Mouse (Mus musculus) hindbrain, embryonic 11.5 days (tissue): Measurements from ENCODE around the gene Fndc3a. TPM values are rescaled to one million over a fixed set of nuclear protein-coding genes. Genes with fewer than 3 reads are reported as not detected.

ENCODE experiments used
- ATAC-seq: fragments of 200-750 bp; cut with Nextera tagmentation; 2 replicates; pipeline ENCODE4 v1.8.0; 2017; ENCODE audit warnings: mild to moderate bottlenecking, moderate TSS enrichment, moderate library complexity; ENCODE audit not compliant: low FRiP score
- DNase-seq: peaks from one replicate; pipeline ENCODE4 v3.0.0-alpha.2; 2015; ENCODE audit warnings: low spot score
- H3K27ac ChIP-seq: fragments of 300-500 bp; sonication (generic); 2 replicates; pipeline ENCODE4 v1.5.1; 2014; ENCODE audit warnings: mild to moderate bottlenecking, low read depth, low read length
- H3K27me3 ChIP-seq: fragments of 300-500 bp; sonication (generic); 2 replicates; pipeline ENCODE4 v1.6.1; 2014; ENCODE audit warnings: mild to moderate bottlenecking, low read length, moderate library complexity, mixed read lengths; ENCODE audit not compliant: control insufficient read depth, insufficient read depth
- H3K36me3 ChIP-seq: fragments of 300-500 bp; sonication (generic); 2 replicates; pipeline ENCODE4 v1.6.1; 2014; ENCODE audit warnings: mild to moderate bottlenecking, low read length, moderate library complexity, mixed read lengths; ENCODE audit not compliant: control insufficient read depth, insufficient read depth
- H3K4me1 ChIP-seq: fragments of 300-500 bp; sonication (generic); replicated peaks from 2 replicates; pipeline ENCODE4 v1.6.1; 2014; ENCODE audit warnings: low read length, mixed read lengths; ENCODE audit not compliant: control insufficient read depth, insufficient read depth
- H3K4me2 ChIP-seq: fragments of 300-500 bp; sonication (generic); replicated peaks from 2 replicates; pipeline ENCODE4 v1.6.1; 2014; ENCODE audit warnings: mild to moderate bottlenecking, low read depth, low read length
- H3K4me3 ChIP-seq: fragments of 300-500 bp; sonication (generic); 2 replicates; pipeline ENCODE4 v1.5.1; 2014; ENCODE audit warnings: low read depth, low read length
- H3K9ac ChIP-seq: fragments of 300-500 bp; sonication (generic); 2 replicates; pipeline ENCODE4 v1.6.1; 2014; ENCODE audit warnings: low read depth, low read length
- H3K9me3 ChIP-seq: fragments of 300-500 bp; sonication (generic); 2 replicates; pipeline ENCODE4 v1.6.1; 2016; ENCODE audit warnings: low read length; ENCODE audit not compliant: control insufficient read depth
- WGBS: fragments of 180-500 bp; shearing (Covaris S2); extraction: QIAGEN DNeasy Blood & Tissue Kit; methylation state at CpG from one replicate; pipeline ENCODE4 v1.1.7; 2014; 5-methylcytosine and 5-hydroxymethylcytosine counted together
- polyA plus RNA-seq: library from polyadenylated mRNA; unstranded; fragments of >200 nt; fragmentation: Nextera tagmentation; extraction: Ambion mirVana; gene quantifications from 2 replicates; pipeline ENCODE4 v1.2.1, GENCODE M21; 2014

The Fndc3a gene
- polyA plus RNA-seq, 1 experiment from 2014 or later, result 57.2 TPM

DNA sequence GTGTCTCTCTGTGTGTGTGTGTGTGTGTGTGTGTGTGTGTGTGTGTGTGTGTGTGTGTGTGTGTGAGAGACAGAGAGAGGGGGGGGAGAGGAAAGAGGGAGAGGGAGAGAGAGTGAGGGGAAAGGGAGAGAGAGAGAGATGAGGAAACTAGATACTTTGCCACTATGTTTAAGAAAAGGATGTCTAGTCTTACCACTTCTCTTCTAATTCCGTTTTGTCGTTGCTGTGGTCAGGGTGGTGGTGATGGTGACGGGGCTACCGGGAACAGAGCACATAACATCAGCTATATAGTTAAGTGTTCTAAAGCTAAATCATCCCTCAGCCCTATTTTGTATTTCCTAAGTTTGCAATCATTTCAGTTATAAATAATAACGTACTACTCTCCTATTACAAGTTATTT lies 9.7 kb downstream of the Fndc3a start:
- no peak for DNase-seq
- no peaks in the 10 kb centered on the region for H3K27me3 ChIP-seq
- H3K9me3 ChIP-seq, result no peaks in the 10 kb centered on the region
- H3K4me2 ChIP-seq, result no peak overlapping the region
- no peak for ATAC-seq
- H3K4me3 ChIP-seq, result no peak overlapping the region
- no peak overlapping the region for H3K27ac ChIP-seq
- H3K4me1 ChIP-seq, result no peaks in the 10 kb centered on the region
- WGBS, result 93% methylated on average over 5 of the region's 5 CpGs
- no peaks in the 10 kb centered on the region for H3K36me3 ChIP-seq
- H3K9ac ChIP-seq, result no peak overlapping the region

DNA sequence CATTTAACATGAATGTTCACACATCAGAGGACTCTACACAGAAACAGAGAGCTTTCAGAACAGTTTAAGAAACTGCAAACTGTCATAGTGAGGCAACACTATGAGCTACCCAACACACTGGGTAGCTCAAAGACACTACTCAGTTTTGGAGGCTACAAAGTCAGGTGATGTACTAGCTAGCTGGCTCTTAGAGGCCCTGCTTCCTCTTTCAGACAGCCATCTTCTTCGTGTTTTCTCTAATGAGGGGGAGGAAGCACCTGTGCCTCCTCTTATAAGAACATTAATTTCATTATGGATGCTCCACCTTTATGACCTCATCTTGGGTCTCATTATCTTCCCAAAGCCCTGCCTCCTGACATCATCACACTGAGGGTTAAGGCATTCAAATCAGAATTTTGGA lies 18.4 kb downstream of the Fndc3a start:
- H3K36me3 ChIP-seq, result no peaks in the 10 kb centered on the region
- no peak overlapping the region for H3K9ac ChIP-seq
- DNase-seq (no peak), ATAC-seq (no peak)
- no peak overlapping the region for H3K4me3 ChIP-seq
- no peaks in the 10 kb centered on the region for H3K4me1 ChIP-seq
- no peak overlapping the region for H3K4me2 ChIP-seq
- no peaks in the 10 kb centered on the region for H3K9me3 ChIP-seq
- H3K27ac ChIP-seq, result no peak overlapping the region
- WGBS, result 84% methylated on average over 1 of the region's 1 CpGs
- H3K27me3 ChIP-seq, result no peaks in the 10 kb centered on the region

- DNase-seq, result no peak
- no peak overlapping the region for H3K27ac ChIP-seq
- H3K4me2 ChIP-seq, result no peak overlapping the region
- H3K4me1 ChIP-seq, result no peaks in the 10 kb centered on the region
- H3K36me3 ChIP-seq, result no peaks in the 10 kb centered on the region
- no peak overlapping the region for H3K4me3 ChIP-seq
- H3K27me3 ChIP-seq, result no peaks in the 10 kb centered on the region
- H3K9ac ChIP-seq, result no peak overlapping the region
- no peaks in the 10 kb centered on the region for H3K9me3 ChIP-seq
- ATAC-seq, result no peak
These were observed 20.3 kb downstream of the Fndc3a start for GRCm38 (mm10) chr14:72689525-72689924.

- no peaks in the 10 kb centered on the region for H3K27me3 ChIP-seq
- WGBS, result 94% methylated on average over 4 of the region's 4 CpGs
These were observed 24.9 kb downstream of the Fndc3a start for GRCm38 (mm10) chr14:72684857-72685370.

DNA sequence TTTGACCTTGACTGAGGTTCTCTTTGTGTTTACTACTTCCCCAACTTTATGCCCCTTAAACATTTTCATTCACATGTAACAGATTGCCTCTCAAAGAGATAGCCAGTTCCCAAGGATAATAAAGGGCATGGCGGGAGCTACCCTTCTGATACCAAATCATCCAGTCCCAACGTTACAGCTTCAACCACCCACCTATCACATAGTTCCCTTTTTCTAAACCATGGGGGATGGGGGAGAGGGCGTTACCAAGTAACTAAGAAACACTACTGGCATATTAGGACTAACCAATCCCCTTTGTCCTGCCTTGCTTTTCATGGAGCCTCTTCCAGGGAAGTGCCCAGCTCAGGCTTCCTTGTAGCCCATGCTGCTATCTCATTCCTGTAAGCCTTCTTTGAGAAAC lies 32.6 kb downstream of the Fndc3a start:
- Histone ChIP-seq H3K36me3 (no peaks in the 10 kb centered on the region), H3K4me3 (no peak overlapping the region), H3K9me3 (no peaks in the 10 kb centered on the region), H3K4me2 (no peak overlapping the region), H3K27me3 (no peaks in the 10 kb centered on the region), H3K4me1 (no peaks in the 10 kb centered on the region), H3K9ac (no peak overlapping the region), H3K27ac (no peak overlapping the region)
- DNase-seq (no peak), ATAC-seq (no peak)
- 71% methylated on average over 3 of the region's 3 CpGs for WGBS

More at GRCm38 (mm10) chr14:72684857-72685370, 24.9 kb downstream of the Fndc3a start:
- no peak overlapping the region for H3K27ac ChIP-seq
- H3K4me3 ChIP-seq, result no peak overlapping the region
- H3K4me2 ChIP-seq, result no peak overlapping the region
- DNase-seq (no peak), ATAC-seq (no peak)
- H3K36me3 ChIP-seq, result no peaks in the 10 kb centered on the region
- H3K9ac ChIP-seq, result no peak overlapping the region
- H3K9me3 ChIP-seq, result no peaks in the 10 kb centered on the region
- no peaks in the 10 kb centered on the region for H3K4me1 ChIP-seq

DNA sequence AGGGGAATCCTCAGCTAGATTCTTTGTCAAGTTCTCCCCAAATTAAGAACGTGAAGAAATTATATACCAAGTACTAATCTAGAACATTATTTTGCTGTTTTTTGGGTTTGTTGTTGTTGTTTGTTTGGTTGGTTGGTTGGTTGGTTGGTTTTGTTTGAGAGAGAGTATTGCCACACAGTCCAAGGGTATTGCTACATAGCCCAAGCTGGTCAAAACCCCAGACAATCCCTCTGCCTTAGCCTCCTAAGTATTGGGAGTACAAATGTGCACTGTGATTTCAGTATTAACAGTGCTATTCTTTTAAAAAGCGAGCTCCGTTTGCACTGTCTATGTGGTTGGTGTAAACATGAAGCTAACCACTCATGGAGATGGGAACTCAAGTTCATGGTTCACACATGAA lies 37.9 kb downstream of the Fndc3a start:
- DNase-seq, result no peak
- H3K4me1 ChIP-seq, result no peaks in the 10 kb centered on the region
- H3K4me3 ChIP-seq, result no peak overlapping the region
- no peak overlapping the region for H3K27ac ChIP-seq
- no peaks in the 10 kb centered on the region for H3K36me3 ChIP-seq
- no peaks in the 10 kb centered on the region for H3K9me3 ChIP-seq
- WGBS, result 95% methylated on average over 3 of the region's 3 CpGs
- no peaks in the 10 kb centered on the region for H3K27me3 ChIP-seq
- ATAC-seq, result no peak
- H3K4me2 ChIP-seq, result no peak overlapping the region
- no peak overlapping the region for H3K9ac ChIP-seq

- Histone ChIP-seq H3K4me3 (no peak overlapping the region), H3K9me3 (no peaks in the 10 kb centered on the region), H3K4me1 (no peaks in the 10 kb centered on the region), H3K27me3 (no peaks in the 10 kb centered on the region), H3K27ac (no peak overlapping the region), H3K36me3 (no peaks in the 10 kb centered on the region), H3K9ac (no peak overlapping the region), H3K4me2 (no peak overlapping the region)
- DNase-seq, result no peak
- 94% methylated on average over 2 of the region's 2 CpGs for WGBS
- no peak for ATAC-seq
These were observed 38.8 kb downstream of the Fndc3a start for GRCm38 (mm10) chr14:72670987-72671386.

DNA sequence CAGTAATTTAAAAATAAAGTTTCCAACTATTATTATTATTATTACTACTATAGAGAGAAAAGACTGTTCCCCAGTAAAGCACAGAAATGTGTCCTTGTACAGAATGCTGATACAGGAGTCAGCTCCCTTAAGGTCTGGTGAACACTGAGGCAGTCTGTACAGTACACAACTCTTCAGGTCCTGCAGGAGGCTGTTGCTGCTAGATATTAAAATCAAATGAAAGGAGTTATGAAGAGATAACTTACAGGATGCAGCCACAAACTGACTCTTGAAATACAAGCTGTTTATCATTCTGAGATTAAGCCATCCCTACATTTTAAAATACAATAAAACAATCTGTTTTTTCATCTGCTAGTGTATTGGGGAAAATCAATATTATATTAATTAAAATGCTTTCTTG lies 60.5 kb downstream of the Fndc3a start:
- Histone ChIP-seq H3K4me2 (no peak overlapping the region), H3K9ac (no peak overlapping the region), H3K9me3 (no peaks in the 10 kb centered on the region), H3K27me3 (no peaks in the 10 kb centered on the region), H3K4me1 (no peaks in the 10 kb centered on the region), H3K27ac (no peak overlapping the region), H3K36me3 (no peaks in the 10 kb centered on the region), H3K4me3 (no peak overlapping the region)
- ATAC-seq (no peak), DNase-seq (no peak)

GRCm38 (mm10) chr14:72645512-72645911 lies 64.3 kb downstream of the Fndc3a start:
- Histone ChIP-seq H3K4me3 (no peak overlapping the region), H3K4me2 (no peak overlapping the region), H3K27me3 (no peaks in the 10 kb centered on the region), H3K36me3 (no peaks in the 10 kb centered on the region), H3K4me1 (no peaks in the 10 kb centered on the region), H3K9ac (no peak overlapping the region), H3K27ac (no peak overlapping the region), H3K9me3 (no peaks in the 10 kb centered on the region)
- ATAC-seq, result no peak
- no peak for DNase-seq
